Mouse (Mus musculus) adrenal gland, postnatal 14 days (tissue): ENCODE measurements around the gene Xylt1. TPM values are rescaled to one million over a fixed set of nuclear protein-coding genes. Genes with fewer than 3 reads are reported as not detected.

ENCODE experiments used
- DNase-seq: peaks from one replicate; pipeline ENCODE4 v3.0.0; 2021; ENCODE audit warnings: mixed read lengths
- total RNA-seq: library from RNA; stranded (reverse); gene quantifications from 2 replicates; pipeline ENCODE4 v1.2.3, GENCODE M21; 2021

The Xylt1 gene
- total RNA-seq, 1 experiment from 2014 or later, result 5.7 TPM

GRCm38 (mm10) chr7:117516896-117517295 is 136.1 kb downstream of the Xylt1 start:
- DNase-seq, result peak; percentile 67

GRCm38 (mm10) chr7:117521369-117521768 is 140.6 kb downstream of the Xylt1 start:
- DNase-seq, result no peak

- no peak for DNase-seq
These were observed 141.4 kb downstream of the Xylt1 start for GRCm38 (mm10) chr7:117522092-117522635.

- DNase-seq, result peak; percentile 58
These were observed 143.8 kb downstream of the Xylt1 start for GRCm38 (mm10) chr7:117524430-117525214.

- DNase-seq, result no peak
These were observed 144.9 kb downstream of the Xylt1 start for GRCm38 (mm10) chr7:117525678-117526077.

GRCm38 (mm10) chr7:117526570-117526969 is 145.8 kb downstream of the Xylt1 start:
- DNase-seq, result no peak

GRCm38 (mm10) chr7:117529787-117530655 is 149.2 kb downstream of the Xylt1 start:
- DNase-seq, result no peak

- no peak for DNase-seq
These were observed 151.9 kb downstream of the Xylt1 start for GRCm38 (mm10) chr7:117532651-117533050.

GRCm38 (mm10) chr7:117533164-117533563 is 152.4 kb downstream of the Xylt1 start:
- DNase-seq, result peak; percentile 18

- DNase-seq, result no peak
These were observed 159.2 kb downstream of the Xylt1 start for GRCm38 (mm10) chr7:117539931-117540330.

- no peak for DNase-seq
These were observed 159.6 kb downstream of the Xylt1 start for GRCm38 (mm10) chr7:117540413-117540812.

GRCm38 (mm10) chr7:117541056-117541455 is 160.3 kb downstream of the Xylt1 start:
- DNase-seq, result no peak

- no peak for DNase-seq
These were observed 160.9 kb downstream of the Xylt1 start for GRCm38 (mm10) chr7:117541681-117542080.

- no peak for DNase-seq
These were observed 162.3 kb downstream of the Xylt1 start for GRCm38 (mm10) chr7:117543041-117543440.

- DNase-seq, result no peak
These were observed 163.3 kb downstream of the Xylt1 start for GRCm38 (mm10) chr7:117544126-117544525.

- DNase-seq, result no peak
These were observed 167.5 kb downstream of the Xylt1 start for GRCm38 (mm10) chr7:117548301-117548700.

- DNase-seq, result no peak
These were observed 170.3 kb downstream of the Xylt1 start for GRCm38 (mm10) chr7:117550916-117551549.

- peak; percentile 16 for DNase-seq
These were observed 172.4 kb downstream of the Xylt1 start for GRCm38 (mm10) chr7:117553228-117553627.

- peak; percentile 24 for DNase-seq
These were observed 175.0 kb downstream of the Xylt1 start for GRCm38 (mm10) chr7:117555735-117556134.

- DNase-seq, result no peak
These were observed 177.4 kb downstream of the Xylt1 start for GRCm38 (mm10) chr7:117558166-117558565.

- DNase-seq, result no peak
These were observed 178.3 kb downstream of the Xylt1 start for GRCm38 (mm10) chr7:117559051-117559450.

GRCm38 (mm10) chr7:117563939-117564499 is 183.2 kb downstream of the Xylt1 start:
- DNase-seq, result no peak
